Mouse (Mus musculus) C2C12 (cell line): ENCODE results near the gene St6galnac6.

Experiments used
- CTCF ChIP-seq: IDR thresholded peaks from one replicate; pipeline ENCODE4 v1.5.1; 2011; ENCODE audit not compliant: control insufficient read depth, insufficient read depth, insufficient read length
- MAX ChIP-seq: IDR thresholded peaks from one replicate; pipeline ENCODE4 v1.6.1; 2011; ENCODE audit warnings: mild to moderate bottlenecking, control low read depth

GRCm38 (mm10) chr2:32667775-32668174 lies 68.3 kb downstream of the St6galnac6 start:
- TF ChIP-seq CTCF (no peak), MAX (no peak)
